Mouse (Mus musculus): ENCODE data around the gene Cdkn2aipnl. TPM values are rescaled to one million over a fixed set of nuclear protein-coding genes. Genes with fewer than 3 reads are reported as not detected.

Gene Cdkn2aipnl
- 70.8 and 73.4 TPM in 2 replicates for polyA plus RNA-seq (2016; fragmentation: Nextera tagmentation; extraction: Ambion mirVana)

DNA sequence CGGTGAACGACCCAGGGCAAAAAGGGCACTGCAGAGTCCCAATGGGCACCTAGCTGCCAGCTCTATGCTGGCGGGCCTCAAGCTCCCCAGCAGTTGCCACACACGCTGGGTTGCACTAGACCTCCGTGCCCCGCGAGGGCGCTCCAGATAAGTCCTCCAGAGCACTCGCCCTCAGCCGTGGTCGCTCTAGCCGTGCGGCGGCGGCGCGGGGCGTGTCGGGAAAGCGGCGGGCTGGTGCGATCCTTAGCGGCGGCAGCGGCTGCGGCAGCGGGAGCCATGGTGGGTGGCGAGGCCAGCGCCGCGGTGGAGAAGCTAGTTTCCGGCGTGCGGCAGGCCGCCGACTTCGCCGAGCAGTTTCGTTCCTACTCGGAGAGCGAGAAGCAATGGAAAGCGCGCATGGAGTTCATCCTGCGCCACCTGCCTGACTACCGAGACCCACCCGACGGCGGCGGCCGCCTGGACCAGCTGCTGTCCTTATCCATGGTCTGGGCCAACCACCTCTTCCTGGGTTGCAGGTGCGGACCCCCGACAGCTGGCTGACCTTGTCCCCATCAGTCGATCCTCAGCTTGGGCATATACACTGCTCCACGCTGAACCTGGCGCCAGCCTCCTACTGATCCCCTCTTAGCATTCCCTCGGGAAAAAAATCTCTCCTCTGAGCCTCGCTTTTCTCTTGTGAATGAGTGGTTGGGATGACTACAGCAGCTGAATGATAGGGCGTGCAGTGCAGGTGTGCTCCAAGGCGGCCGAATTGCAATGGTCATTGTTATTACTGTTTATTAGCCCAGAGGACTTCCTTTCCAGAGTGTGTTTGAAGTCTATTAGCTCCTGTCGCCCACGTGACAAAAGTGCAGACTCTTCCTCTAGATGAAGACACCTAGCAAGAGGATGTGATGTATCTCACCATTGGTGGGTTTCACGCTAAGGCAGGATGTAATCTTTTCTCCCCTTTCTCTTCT is at the start of gene Cdkn2aipnl:
Cdkn2aipnl (plus strand) TSS at position 219 of the 959 bp plus-strand sequence.
- 3% methylated on average over 63 of the region's 63 CpGs for WGBS
- H3K4me2 ChIP-seq: peak within 1 kb of the TSS; percentile 78
- 0 out of 2 replicates have a peak, but pooled peaks cover 4% of the 10 kb centered on the region for H3K27me3 ChIP-seq (replicated peaks)

DNA sequence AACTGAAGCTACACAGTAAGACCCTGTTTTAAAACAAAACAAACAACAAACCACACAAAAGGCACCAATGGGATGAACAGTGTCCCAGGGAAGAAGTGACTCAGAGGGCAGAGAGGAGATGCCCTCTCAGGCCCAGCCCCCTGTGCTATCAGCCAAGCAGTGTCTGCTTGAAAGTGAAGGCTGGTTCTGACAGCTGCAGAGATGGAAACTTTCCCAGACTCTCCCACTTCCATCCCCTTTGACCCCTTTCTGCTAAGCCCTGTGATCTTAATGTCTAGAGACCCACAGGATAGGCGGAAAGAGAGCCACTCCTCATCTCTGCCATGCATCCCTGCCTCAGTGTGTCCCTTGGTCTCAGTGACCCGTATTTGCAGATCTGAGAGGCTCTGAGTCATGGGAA is 49.5 kb upstream of the Cdkn2aipnl start:
- ATAC-seq (ENCODE audit: insufficient number of reproducible peaks, low FRiP score): no peak
- Histone ChIP-seq H3K4me3 (no peak overlapping the region), H3K4me1 (replicated peaks) (peaks cover 25% of the 10 kb centered on the region), H3K9me3 (replicated peaks) (no peaks in the 10 kb centered on the region), H3K27me3 (replicated peaks) (no peaks in the 10 kb centered on the region), H3K4me2 (no peak overlapping the region), H3K36me3 (no peaks in the 10 kb centered on the region), H3K27ac (ENCODE audit: poor library complexity, severe bottlenecking) (no peak overlapping the region), H3K9ac (no peak overlapping the region)
- WGBS: 50% methylated on average over 2 of the region's 2 CpGs

More for the DNA sequence above, at the start of gene Cdkn2aipnl:
- peak within 1 kb of the TSS; percentile 77 for H3K9ac ChIP-seq
- H3K9me3 ChIP-seq (replicated peaks): no peaks in the 10 kb centered on the region
- peak; percentile 94 for ATAC-seq (ENCODE audit: insufficient number of reproducible peaks, low FRiP score)
- H3K4me3 ChIP-seq: peak within 1 kb of the TSS; percentile 60
- H3K27ac ChIP-seq (ENCODE audit: poor library complexity, severe bottlenecking): 0 out of 2 replicates have a peak within 1 kb of the TSS, but pooled peaks have one; percentile 3
- peaks cover 10% of the 10 kb centered on the region for H3K4me1 ChIP-seq (replicated peaks)
- H3K36me3 ChIP-seq: peaks cover 27% of the 10 kb centered on the region

DNA sequence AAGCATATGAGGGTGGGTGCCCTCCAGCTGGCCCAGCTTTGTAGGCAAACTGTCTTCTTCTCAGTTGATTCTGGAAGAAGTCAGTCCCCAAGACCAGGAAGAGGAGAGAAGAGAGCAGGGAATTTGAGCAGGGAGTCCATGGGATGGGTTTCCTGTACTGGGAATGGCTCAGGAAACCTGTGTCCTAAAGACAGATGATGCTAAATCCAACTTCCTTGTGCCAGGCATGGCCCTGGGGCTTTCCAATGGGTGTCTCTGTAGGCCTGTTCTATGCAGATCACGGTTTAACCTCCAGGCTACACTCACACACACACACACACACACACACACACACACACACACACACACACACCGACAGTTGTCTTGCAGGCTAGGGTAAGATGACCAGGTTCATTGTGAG is 48.9 kb upstream of the Cdkn2aipnl start:
- Histone ChIP-seq H3K9me3 (replicated peaks) (peaks cover 3% of the 10 kb centered on the region), H3K4me1 (replicated peaks) (peaks cover 25% of the 10 kb centered on the region), H3K36me3 (no peaks in the 10 kb centered on the region), H3K4me3 (no peak overlapping the region), H3K27me3 (replicated peaks) (no peaks in the 10 kb centered on the region), H3K27ac (ENCODE audit: poor library complexity, severe bottlenecking) (no peak overlapping the region), H3K9ac (no peak overlapping the region), H3K4me2 (no peak overlapping the region)
- no peak for ATAC-seq (ENCODE audit: insufficient number of reproducible peaks, low FRiP score)
- WGBS: 58% methylated on average over 2 of the region's 2 CpGs

DNA sequence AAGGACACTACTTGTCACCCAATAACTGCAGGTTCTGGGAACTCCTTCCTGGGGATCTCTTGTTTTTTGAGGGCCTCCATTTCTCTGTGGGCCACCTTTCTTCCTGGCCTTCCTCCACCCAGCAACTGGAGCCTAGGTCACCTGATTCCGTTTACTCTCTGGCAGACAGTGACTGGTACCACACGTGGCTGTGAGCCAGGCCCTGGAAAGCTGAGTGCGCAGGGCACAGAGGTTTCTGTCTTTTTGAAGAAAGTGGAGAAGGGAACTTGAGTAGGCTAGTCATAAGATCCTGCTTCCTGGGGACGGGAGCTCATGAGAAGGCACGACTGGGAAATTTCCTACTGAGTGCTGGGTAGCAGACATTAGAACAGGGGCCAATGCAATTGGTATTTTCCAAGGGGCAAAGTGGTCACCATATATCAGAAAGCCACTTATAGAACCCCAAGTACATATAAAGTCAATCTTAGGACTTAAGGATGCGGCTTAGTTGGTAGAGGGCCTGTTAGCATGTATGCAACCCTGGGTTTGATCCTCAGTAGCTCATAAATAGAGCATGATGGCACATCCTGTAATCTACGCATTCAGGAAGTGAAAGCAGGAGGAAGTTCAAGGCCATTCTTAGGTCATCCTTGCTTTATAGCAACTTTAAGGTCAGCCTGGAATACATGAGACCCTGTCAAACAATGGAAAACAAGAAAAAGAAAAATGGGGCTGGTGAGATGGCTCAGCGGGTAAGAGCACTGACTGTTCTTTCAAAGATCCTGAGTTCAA is 45.9 kb upstream of the Cdkn2aipnl start:
- Histone ChIP-seq H3K4me1 (replicated peaks) (peaks cover 14% of the 10 kb centered on the region), H3K27ac (ENCODE audit: poor library complexity, severe bottlenecking) (no peak overlapping the region), H3K27me3 (replicated peaks) (no peaks in the 10 kb centered on the region), H3K4me2 (no peak overlapping the region), H3K36me3 (no peaks in the 10 kb centered on the region), H3K4me3 (no peak overlapping the region), H3K9ac (no peak overlapping the region), H3K9me3 (replicated peaks) (peaks cover 8% of the 10 kb centered on the region)
- ATAC-seq (ENCODE audit: insufficient number of reproducible peaks, low FRiP score): no peak
- 76% methylated on average over 8 of the region's 8 CpGs for WGBS

DNA sequence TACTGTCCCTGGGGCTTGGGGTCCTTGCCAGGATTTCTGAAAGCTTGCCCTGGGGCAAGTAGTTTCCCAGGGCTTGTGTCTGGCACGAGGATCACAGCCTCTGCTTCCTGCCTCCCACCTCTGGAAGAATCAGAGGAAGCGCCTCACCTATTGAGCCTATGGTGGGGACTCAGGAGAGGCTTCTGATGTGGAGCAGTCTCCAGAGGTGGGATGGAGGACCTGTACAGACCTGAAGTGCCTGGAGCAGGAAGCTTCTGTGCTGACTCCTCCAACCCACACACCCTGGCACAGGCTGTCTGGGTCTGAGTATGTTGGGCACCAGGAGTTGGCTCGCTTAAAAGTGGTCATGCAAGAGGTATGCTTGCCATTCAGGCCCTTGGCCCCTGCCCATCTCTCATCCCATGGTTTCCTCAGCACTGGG is 45.0 kb upstream of the Cdkn2aipnl start:
- no peak overlapping the region for H3K4me2 ChIP-seq
- WGBS: 57% methylated on average over 3 of the region's 3 CpGs
- H3K27me3 ChIP-seq (replicated peaks): no peaks in the 10 kb centered on the region
- ATAC-seq (ENCODE audit: insufficient number of reproducible peaks, low FRiP score): no peak
- H3K36me3 ChIP-seq: no peaks in the 10 kb centered on the region
- 0 out of 2 replicates have a peak, but pooled peaks cover 7% of the 10 kb centered on the region for H3K4me1 ChIP-seq (replicated peaks)
- no peak overlapping the region for H3K27ac ChIP-seq (ENCODE audit: poor library complexity, severe bottlenecking)
- H3K4me3 ChIP-seq: no peak overlapping the region
- no peak overlapping the region for H3K9ac ChIP-seq
- peaks cover 8% of the 10 kb centered on the region for H3K9me3 ChIP-seq (replicated peaks)

DNA sequence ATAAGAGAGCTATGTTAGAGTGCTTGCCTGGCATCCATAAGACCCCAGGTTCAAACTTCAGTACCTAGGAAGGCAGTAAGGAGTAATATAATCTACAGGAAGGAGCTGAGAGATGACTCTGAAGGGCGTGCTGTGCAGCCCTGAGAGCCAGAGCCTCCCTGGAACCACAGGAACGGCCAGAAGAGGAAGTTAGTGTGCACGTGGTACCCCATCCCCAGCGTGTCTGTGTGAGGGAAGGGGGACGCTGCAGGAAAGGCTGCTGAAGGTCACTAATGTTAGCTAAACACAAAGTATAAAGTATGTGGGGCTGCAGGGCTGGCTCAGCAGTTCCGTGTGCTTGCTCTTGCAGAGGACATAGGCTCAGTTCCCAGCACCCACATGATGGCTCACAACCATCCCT is 41.9 kb upstream of the Cdkn2aipnl start:
- Histone ChIP-seq H3K9me3 (replicated peaks) (peaks cover 8% of the 10 kb centered on the region), H3K4me2 (no peak overlapping the region), H3K4me3 (no peak overlapping the region), H3K4me1 (replicated peaks) (no peaks in the 10 kb centered on the region), H3K36me3 (no peaks in the 10 kb centered on the region), H3K9ac (no peak overlapping the region), H3K27me3 (replicated peaks) (no peaks in the 10 kb centered on the region), H3K27ac (ENCODE audit: poor library complexity, severe bottlenecking) (no peak overlapping the region)
- ATAC-seq (ENCODE audit: insufficient number of reproducible peaks, low FRiP score): no peak
- WGBS: 45% methylated on average over 6 of the region's 6 CpGs

DNA sequence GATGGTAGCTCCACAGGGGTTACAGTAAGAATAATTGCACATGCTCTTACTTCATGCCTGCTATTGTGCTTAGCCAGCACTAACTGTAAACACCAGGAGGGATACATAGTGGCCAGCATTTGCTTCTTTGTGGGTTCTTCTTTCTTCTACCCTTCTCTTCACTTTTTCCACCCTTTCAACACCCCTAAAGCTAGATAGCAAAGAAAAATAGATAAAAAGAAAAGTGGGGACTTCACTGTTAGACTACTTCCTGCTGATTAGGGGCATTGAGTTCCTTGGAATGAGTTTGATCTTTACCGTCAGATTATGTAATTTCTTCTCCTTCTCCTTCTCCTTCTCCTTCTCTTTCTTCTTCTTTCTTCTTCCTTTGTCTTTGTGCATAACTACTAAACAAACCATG is 41.1 kb upstream of the Cdkn2aipnl start:
- Histone ChIP-seq H3K27ac (ENCODE audit: poor library complexity, severe bottlenecking) (no peak overlapping the region), H3K4me3 (no peak overlapping the region), H3K9me3 (replicated peaks) (peaks cover 8% of the 10 kb centered on the region), H3K36me3 (no peaks in the 10 kb centered on the region), H3K4me2 (no peak overlapping the region), H3K9ac (no peak overlapping the region), H3K4me1 (replicated peaks) (no peaks in the 10 kb centered on the region), H3K27me3 (replicated peaks) (no peaks in the 10 kb centered on the region)
- 55% methylated on average over 1 of the region's 1 CpGs for WGBS
- ATAC-seq (ENCODE audit: insufficient number of reproducible peaks, low FRiP score): no peak

DNA sequence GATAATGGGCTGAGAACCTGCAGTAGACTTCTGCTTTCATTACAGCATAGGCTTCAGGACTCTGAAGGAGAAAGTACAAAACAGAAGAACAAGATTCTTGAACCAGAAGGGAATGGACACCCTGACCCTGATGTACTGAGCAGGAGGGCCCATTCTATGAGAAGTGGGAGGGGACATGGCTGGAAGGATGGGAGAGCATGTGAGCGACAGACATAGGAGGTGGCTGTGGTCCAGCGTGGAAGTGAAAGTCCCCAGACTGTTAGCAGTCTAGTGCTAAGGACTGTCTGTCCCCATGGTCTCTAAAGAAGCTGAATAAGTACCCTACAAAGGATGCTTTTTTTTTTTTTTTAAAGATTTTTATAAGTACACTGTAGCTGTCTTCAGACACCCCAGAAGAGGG is 40.4 kb upstream of the Cdkn2aipnl start:
- Histone ChIP-seq H3K4me3 (no peak overlapping the region), H3K36me3 (no peaks in the 10 kb centered on the region), H3K4me1 (replicated peaks) (no peaks in the 10 kb centered on the region), H3K27ac (ENCODE audit: poor library complexity, severe bottlenecking) (no peak overlapping the region), H3K27me3 (replicated peaks) (no peaks in the 10 kb centered on the region), H3K9ac (no peak overlapping the region), H3K4me2 (no peak overlapping the region), H3K9me3 (replicated peaks) (peaks cover 8% of the 10 kb centered on the region)
- 75% methylated on average over 2 of the region's 2 CpGs for WGBS
- no peak for ATAC-seq (ENCODE audit: insufficient number of reproducible peaks, low FRiP score)

DNA sequence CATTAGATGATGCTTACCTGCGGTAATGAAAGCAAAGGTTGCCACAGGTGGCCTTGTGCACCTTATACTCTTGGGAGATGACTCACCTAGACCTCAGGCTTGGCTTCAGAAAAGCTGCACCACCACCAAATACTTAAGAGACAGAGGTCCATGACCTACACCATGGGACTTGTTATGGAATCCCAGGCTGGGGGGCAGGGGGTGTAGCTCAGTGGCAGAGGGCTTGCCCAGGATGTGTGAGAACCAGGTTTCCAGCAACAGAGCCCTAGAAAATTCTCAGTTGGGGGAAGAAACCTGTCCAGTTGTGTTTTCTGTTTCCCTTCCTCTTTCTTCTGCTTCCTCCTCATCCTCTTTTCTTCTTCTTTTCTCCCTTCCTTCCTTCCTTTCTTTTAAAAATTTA is 36.3 kb upstream of the Cdkn2aipnl start:
- Histone ChIP-seq H3K9ac (no peak overlapping the region), H3K27ac (ENCODE audit: poor library complexity, severe bottlenecking) (no peak overlapping the region), H3K4me3 (no peak overlapping the region), H3K36me3 (no peaks in the 10 kb centered on the region), H3K9me3 (replicated peaks) (no peaks in the 10 kb centered on the region), H3K27me3 (replicated peaks) (0 out of 2 replicates have a peak, but pooled peaks cover 5% of the 10 kb centered on the region), H3K4me1 (replicated peaks) (no peaks in the 10 kb centered on the region), H3K4me2 (no peak overlapping the region)
- no peak for ATAC-seq (ENCODE audit: insufficient number of reproducible peaks, low FRiP score)
- WGBS: 76% methylated on average over 1 of the region's 1 CpGs

DNA sequence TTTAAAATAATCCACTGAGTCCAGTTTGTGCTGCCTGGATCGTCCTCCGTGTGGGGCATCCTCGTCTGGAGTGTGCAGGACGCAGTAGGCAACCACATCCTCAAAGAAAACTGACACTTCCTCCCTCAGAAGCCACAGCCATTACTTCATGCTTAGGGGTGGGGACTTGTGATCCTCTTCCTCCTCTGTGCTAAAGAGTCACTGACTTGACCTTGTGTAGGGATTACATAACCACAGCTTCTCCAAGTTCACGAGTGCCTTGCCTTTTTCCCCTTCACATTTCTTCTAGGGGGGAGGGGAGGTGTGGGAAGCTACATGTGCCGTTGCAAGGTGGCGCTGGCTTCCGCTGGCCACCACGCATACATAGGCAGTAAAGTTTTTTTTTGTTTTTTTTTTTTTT is 35.7 kb upstream of the Cdkn2aipnl start:
- Histone ChIP-seq H3K27me3 (replicated peaks) (0 out of 2 replicates have a peak, but pooled peaks cover 5% of the 10 kb centered on the region), H3K9ac (no peak overlapping the region), H3K9me3 (replicated peaks) (no peaks in the 10 kb centered on the region), H3K27ac (ENCODE audit: poor library complexity, severe bottlenecking) (no peak overlapping the region), H3K4me2 (no peak overlapping the region), H3K36me3 (no peaks in the 10 kb centered on the region), H3K4me1 (replicated peaks) (no peaks in the 10 kb centered on the region), H3K4me3 (no peak overlapping the region)
- no peak for ATAC-seq (ENCODE audit: insufficient number of reproducible peaks, low FRiP score)
- 85% methylated on average over 9 of the region's 9 CpGs for WGBS

DNA sequence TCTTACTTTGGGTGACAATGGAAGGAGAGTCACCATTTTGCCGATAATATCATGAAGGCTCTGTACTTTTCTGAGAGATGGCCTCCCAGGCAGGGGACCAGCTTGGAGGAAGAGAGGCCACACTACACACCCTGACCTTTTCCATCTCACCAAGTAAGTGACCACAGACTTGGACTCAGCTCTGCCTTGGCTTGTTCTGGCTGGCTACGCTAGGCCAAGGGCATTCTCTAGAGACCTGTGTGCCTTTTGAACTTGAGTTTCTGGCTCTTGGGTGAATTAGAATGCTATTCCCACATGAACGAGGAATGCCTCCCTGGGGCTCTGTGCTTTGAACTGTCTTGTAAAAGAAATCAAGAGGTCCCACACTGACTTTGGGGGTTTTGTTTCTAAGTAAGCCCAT is 33.2 kb upstream of the Cdkn2aipnl start:
- no peak overlapping the region for H3K4me3 ChIP-seq
- WGBS: 80% methylated on average over 3 of the region's 3 CpGs
- no peaks in the 10 kb centered on the region for H3K4me1 ChIP-seq (replicated peaks)
- no peaks in the 10 kb centered on the region for H3K36me3 ChIP-seq
- H3K9ac ChIP-seq: no peak overlapping the region
- H3K27ac ChIP-seq (ENCODE audit: poor library complexity, severe bottlenecking): no peak overlapping the region
- H3K9me3 ChIP-seq (replicated peaks): no peaks in the 10 kb centered on the region
- H3K27me3 ChIP-seq (replicated peaks): 0 out of 2 replicates have a peak, but pooled peaks cover 5% of the 10 kb centered on the region
- no peak for ATAC-seq (ENCODE audit: insufficient number of reproducible peaks, low FRiP score)
- H3K4me2 ChIP-seq: no peak overlapping the region
